Mouse (Mus musculus) heart, adult 2 months (tissue): ENCODE measurements around the gene Strip1. TPM values are rescaled to one million over a fixed set of nuclear protein-coding genes. Genes with fewer than 3 reads are reported as not detected.
"Not testable (repeated sequence)": the region's sequence is repeated elsewhere in the genome, so short reads cannot be mapped to it uniquely, and the experiment has no call there.

Experiments used
- DNase-seq, 2 experiments: peaks; one replicate each; pipeline ENCODE4 v3.0.0; 2021
- H3K27ac ChIP-seq: fragments of 200-600 bp; 2 replicates; pipeline ENCODE4 v1.8.1; 2022
- H3K27me3 ChIP-seq: fragments of 200-500 bp; 2 replicates; pipeline ENCODE4 v1.6.1; 2012; ENCODE audit warnings: mild to moderate bottlenecking, low read length, inconsistent platforms, mixed read lengths; ENCODE audit not compliant: control insufficient read depth, insufficient read depth
- H3K36me3 ChIP-seq: fragments of 200-500 bp; 2 replicates; pipeline ENCODE4 v1.6.1; 2012; ENCODE audit warnings: low read length, inconsistent platforms; ENCODE audit not compliant: control insufficient read depth, insufficient read depth
- H3K4me1 ChIP-seq: fragments of 200-500 bp; 2 replicates; pipeline ENCODE4 v1.6.1; 2011; ENCODE audit warnings: low read length; ENCODE audit not compliant: control insufficient read depth, insufficient read depth
- H3K4me3 ChIP-seq: fragments of 200-600 bp; 2 replicates; pipeline ENCODE4 v1.8.1; 2022
- H3K79me2 ChIP-seq: fragments of 200-500 bp; replicated peaks from 2 replicates; pipeline ENCODE4 v1.6.1; 2012; ENCODE audit warnings: mild to moderate bottlenecking, inconsistent platforms, low read length, moderate library complexity, mixed read lengths; ENCODE audit not compliant: control insufficient read depth, insufficient read depth
- H3K9ac ChIP-seq: fragments of 200-500 bp; 2 replicates; pipeline ENCODE4 v1.6.1; 2012; ENCODE audit warnings: low read depth, mild to moderate bottlenecking, control low read depth, inconsistent platforms, low read length, mixed read lengths
- CTCF ChIP-seq: fragments of 200-600 bp; IDR thresholded peaks from 2 replicates; pipeline ENCODE4 v1.8.1; 2022; ENCODE audit warnings: antibody characterized with exemption, mild to moderate bottlenecking, moderate library complexity
- EP300 ChIP-seq: fragments of 200-500 bp; IDR thresholded peaks from 2 replicates; pipeline ENCODE4 v1.6.1; 2011; ENCODE audit warnings: low read depth, low read length, control low read depth; ENCODE audit not compliant: insufficient read depth
- POLR2A ChIP-seq: fragments of 200-500 bp; IDR thresholded peaks from 2 replicates; pipeline ENCODE4 v1.6.1; 2011; ENCODE audit warnings: mild to moderate bottlenecking, low read depth, low read length, control low read depth; ENCODE audit not compliant: insufficient read depth
- WGBS: fragments of 180-500 bp; shearing (Covaris S2); methylation state at CpG from one replicate; pipeline ENCODE4 v1.1.7; 2018; 5-methylcytosine and 5-hydroxymethylcytosine counted together
- intact Hi-C: fragments of 180-260 bp; cut with DNase I; formaldehyde crosslinking; loops from one replicate; pipeline ENCODE4 v1.15.1; 2025
- polyA plus RNA-seq: library from polyadenylated mRNA; depleted of rRNA; stranded (reverse); fragments of >200 nt; gene quantifications from 2 replicates; pipeline ENCODE4 v1.2.3, GENCODE M21; 2012
- total RNA-seq, 2 experiments: library from RNA; stranded (reverse); gene quantifications; 2 replicates each; pipeline ENCODE4 v1.2.3; 2021

The Strip1 gene
- total and polyA plus RNA-seq, 3 experiments, result 19.9 to 35.1 (median 21.2) TPM

DNA sequence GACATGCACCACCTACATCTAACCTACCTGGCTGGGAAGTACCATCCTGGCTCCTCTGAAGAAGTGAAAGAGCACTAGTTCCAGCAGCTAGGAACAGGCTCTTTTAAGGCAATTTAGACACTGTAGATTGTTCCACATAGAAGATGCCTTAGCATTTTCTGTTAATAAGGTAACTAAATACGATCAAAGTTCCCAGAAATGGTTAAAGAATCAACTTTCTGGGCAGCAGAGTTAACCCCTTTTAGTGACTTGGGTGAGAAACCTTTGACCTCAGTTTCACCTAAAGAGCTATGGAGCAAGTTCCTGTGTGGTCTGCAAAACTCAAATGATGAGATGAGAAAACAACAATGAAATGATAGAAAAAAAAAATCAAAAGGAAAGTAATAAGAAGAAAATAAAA, 33.1 kb upstream of the Strip1 start:
- no peak for TF ChIP-seq EP300
- Histone ChIP-seq H3K4me1 (no peaks in the 10 kb centered on the region), H3K27me3 (no peaks in the 10 kb centered on the region), H3K9ac (no peak overlapping the region), H3K79me2 (no peaks in the 10 kb centered on the region), H3K27ac (no peak overlapping the region), H3K4me3 (no peak overlapping the region), H3K36me3 (peaks cover 4% of the 10 kb centered on the region)
- WGBS, result 96% methylated on average over 1 of the region's 1 CpGs
- DNase-seq, result no peak
- intact Hi-C loops, result no loop called here

DNA sequence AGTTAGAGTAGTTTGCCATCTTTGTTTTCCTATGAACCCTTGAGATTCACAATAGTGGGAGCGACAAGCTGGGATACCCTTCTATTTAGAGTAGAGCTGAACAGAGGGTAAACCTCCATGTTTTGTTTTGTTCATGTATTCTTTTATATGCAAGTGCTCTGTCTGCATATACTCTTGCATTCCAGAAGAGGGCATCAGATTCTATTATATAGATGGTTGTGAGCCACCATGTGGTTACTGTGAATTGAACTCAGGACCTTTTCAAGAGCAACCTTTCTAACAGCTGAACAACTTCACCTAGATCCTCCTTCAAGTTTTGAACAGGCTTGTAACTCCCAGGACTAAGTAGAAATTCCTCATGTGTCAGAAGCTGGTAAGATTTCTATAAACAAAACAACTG, 27.5 kb upstream of the Strip1 start:
- WGBS, result 98% methylated on average over 1 of the region's 1 CpGs
- H3K27ac ChIP-seq, result no peak overlapping the region
- no peaks in the 10 kb centered on the region for H3K79me2 ChIP-seq
- H3K27me3 ChIP-seq, result no peaks in the 10 kb centered on the region
- H3K9ac ChIP-seq, result no peak overlapping the region
- no peaks in the 10 kb centered on the region for H3K36me3 ChIP-seq
- H3K4me3 ChIP-seq, result no peak overlapping the region
- no peak for DNase-seq
- intact Hi-C loops, result loop anchor here (1.0 kb wide), 1 partner anchor 205 kb away; no protein-coding TSS in a partner anchor
- no peaks in the 10 kb centered on the region for H3K4me1 ChIP-seq
- TF ChIP-seq EP300 (no peak), CTCF (peak; percentile 62)

DNA sequence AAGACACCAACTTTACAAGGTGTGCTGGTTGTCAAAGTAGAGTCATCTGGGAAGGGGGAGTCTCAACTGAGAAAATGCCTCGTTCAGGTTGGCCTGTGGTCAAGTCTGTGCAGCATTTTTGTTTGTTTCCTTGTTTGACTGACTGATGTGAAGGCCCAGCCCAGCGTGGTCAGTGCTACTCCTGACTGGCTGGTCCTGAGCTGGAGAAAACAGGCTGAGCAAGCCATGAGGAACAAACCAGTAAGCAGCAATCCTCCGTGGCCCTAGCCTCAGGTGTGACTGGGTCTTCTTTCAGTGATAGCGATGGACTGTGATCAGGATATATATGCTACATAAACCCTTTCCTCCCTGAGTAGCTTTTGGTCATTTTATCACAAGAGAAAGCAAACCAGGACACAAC, 25.4 kb upstream of the Strip1 start:
- Histone ChIP-seq H3K4me1 (no peaks in the 10 kb centered on the region), H3K27ac (no peak overlapping the region), H3K36me3 (no peaks in the 10 kb centered on the region), H3K79me2 (no peaks in the 10 kb centered on the region), H3K9ac (no peak overlapping the region), H3K4me3 (no peak overlapping the region), H3K27me3 (no peaks in the 10 kb centered on the region)
- WGBS, result 72% methylated on average over 4 of the region's 4 CpGs
- TF ChIP-seq EP300 (no peak), CTCF (no peak), POLR2A (no peak)
- intact Hi-C loops, result no loop called here
- DNase-seq, result no peak

DNA sequence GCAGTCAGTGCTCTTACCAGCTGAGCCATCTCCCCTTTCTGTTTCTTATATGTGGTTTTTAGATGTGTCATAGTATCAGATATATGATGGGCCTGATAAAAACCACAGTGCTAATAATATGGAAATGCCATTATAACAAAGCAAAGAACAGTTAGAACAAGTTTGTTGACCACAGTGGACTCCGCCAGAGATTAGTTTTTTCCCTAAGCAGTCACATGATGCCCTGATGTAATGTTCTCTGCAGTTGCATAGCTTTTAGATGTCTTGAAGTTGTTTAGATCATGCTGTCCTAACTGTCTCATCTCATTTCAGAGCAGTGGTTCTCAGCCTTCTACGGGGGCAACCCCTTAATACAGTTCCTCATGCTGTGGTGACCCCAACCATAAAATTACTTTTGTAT, 24.7 kb upstream of the Strip1 start:
- Histone ChIP-seq H3K36me3 (no peaks in the 10 kb centered on the region), H3K27ac (no peak overlapping the region), H3K4me3 (no peak overlapping the region), H3K9ac (no peak overlapping the region), H3K79me2 (no peaks in the 10 kb centered on the region), H3K4me1 (no peaks in the 10 kb centered on the region), H3K27me3 (no peaks in the 10 kb centered on the region)
- intact Hi-C loops, result no loop called here
- DNase-seq, result no peak
- TF ChIP-seq POLR2A, result no peak
- no peak for TF ChIP-seq CTCF
- TF ChIP-seq EP300, result no peak
- 94% methylated on average over 2 of the region's 2 CpGs for WGBS

DNA sequence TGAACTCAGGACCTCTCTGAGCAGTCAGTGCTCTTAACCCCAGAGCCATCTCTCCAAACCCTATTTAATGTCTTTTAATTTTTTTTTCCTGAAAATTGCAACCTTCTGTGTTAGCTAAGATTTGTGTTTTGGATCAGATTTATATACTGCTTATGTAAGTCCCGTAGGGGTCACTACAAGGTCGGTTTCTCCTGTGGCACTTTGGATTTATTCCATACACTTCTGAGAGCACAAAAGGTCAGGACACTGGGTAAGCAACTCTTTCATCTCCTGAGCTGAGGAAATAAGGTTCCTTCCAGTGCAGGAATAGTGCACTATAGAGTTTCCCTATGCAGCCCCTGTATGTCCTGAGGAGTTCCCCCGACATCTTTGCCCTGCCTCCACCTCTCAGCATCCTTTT, 24.0 kb upstream of the Strip1 start:
- H3K36me3 ChIP-seq, result no peaks in the 10 kb centered on the region
- H3K27me3 ChIP-seq, result no peaks in the 10 kb centered on the region
- intact Hi-C loops, result no loop called here
- TF ChIP-seq EP300 (no peak), CTCF (no peak), POLR2A (no peak)
- H3K27ac ChIP-seq, result no peak overlapping the region
- WGBS, result 63% methylated on average over 3 of the region's 3 CpGs
- H3K4me3 ChIP-seq, result no peak overlapping the region
- H3K79me2 ChIP-seq, result no peaks in the 10 kb centered on the region
- DNase-seq, result no peak
- H3K4me1 ChIP-seq, result no peaks in the 10 kb centered on the region
- no peak overlapping the region for H3K9ac ChIP-seq

DNA sequence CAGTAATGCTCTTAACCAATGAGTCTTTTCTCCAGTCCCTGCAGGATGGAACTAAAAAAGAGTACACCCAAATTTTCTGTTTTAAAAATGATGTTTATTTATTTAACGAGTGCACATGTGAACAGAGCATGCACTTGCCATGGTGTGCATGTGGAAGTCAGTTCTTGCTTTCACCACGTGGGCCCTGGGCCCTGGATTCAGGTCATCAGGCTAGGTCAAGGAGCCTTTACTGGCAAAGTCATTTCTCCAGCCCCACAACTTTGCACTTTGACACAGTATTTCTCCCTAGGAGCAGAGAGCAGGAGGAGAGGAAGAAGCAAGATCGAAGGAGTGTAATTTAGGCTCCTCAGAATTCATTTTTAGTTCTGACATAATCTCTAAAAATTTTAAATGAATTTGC, 23.4 kb upstream of the Strip1 start:
- Histone ChIP-seq H3K79me2 (no peaks in the 10 kb centered on the region), H3K27me3 (no peaks in the 10 kb centered on the region), H3K9ac (no peak overlapping the region), H3K27ac (no peak overlapping the region), H3K4me3 (no peak overlapping the region), H3K36me3 (no peaks in the 10 kb centered on the region), H3K4me1 (no peaks in the 10 kb centered on the region)
- 81% methylated on average over 3 of the region's 3 CpGs for WGBS
- intact Hi-C loops, result no loop called here
- TF ChIP-seq POLR2A (no peak), EP300 (no peak), CTCF (no peak)
- DNase-seq, result no peak

DNA sequence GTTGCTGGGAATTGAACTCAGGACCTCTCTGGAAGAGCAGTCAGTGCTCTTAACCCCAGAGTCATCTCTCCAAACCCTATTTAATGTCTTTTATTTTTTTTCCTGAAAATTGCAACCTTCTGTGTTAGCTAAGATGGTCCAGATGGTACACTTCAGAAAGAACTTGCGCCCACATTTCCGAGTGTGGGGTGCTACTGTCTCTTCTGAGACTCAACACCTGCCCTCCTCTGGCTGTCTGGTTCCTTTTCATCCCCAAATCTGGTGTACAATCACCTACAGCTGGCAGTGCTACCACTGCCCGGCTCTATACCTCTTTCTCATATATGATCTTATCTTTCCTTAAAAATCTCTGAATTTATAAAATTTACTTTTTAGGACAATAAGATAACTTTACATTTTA, 21.5 kb upstream of the Strip1 start:
- no peak for DNase-seq
- H3K9ac ChIP-seq, result no peak overlapping the region
- H3K4me1 ChIP-seq, result no peaks in the 10 kb centered on the region
- H3K27ac ChIP-seq, result no peak overlapping the region
- intact Hi-C loops, result no loop called here
- no peaks in the 10 kb centered on the region for H3K36me3 ChIP-seq
- no peaks in the 10 kb centered on the region for H3K79me2 ChIP-seq
- H3K27me3 ChIP-seq, result no peaks in the 10 kb centered on the region
- TF ChIP-seq CTCF (no peak), EP300 (no peak), POLR2A (no peak)
- WGBS, result 94% methylated on average over 3 of the region's 3 CpGs
- H3K4me3 ChIP-seq, result no peak overlapping the region

DNA sequence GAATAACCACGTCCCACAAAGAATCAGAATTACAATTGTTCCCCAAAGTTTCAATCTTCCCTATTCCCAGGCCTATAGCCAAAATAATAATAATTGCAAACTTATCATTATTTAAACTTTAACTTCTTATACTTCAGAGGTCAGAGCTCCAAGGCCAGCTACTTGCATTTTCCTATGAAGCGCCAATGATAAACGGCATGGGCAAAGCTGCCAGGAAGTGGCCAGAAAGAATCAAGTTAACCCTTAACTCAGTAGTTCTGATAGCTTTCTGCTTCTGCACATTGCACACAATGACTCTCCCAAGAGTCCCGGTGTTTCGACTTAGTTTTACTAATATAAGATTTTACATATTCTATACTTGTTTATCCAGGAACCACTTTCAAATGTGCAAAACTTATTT, 18.8 kb upstream of the Strip1 start:
- H3K4me3 ChIP-seq, intact Hi-C loops, H3K9ac ChIP-seq, H3K79me2 ChIP-seq, H3K27me3 ChIP-seq, H3K36me3 ChIP-seq, H3K4me1 ChIP-seq, H3K27ac ChIP-seq, DNase-seq: not testable (repeated sequence)
- WGBS, result 54% methylated on average over 5 of the region's 5 CpGs
